Mouse (Mus musculus) CD8-positive naive resting alpha-beta T cell, adult 2 months (primary cell): Measurements from ENCODE around the gene Sfrp5.

Source experiments
- DNase-seq, 2 experiments: peaks; one replicate each; pipeline ENCODE4 v3.0.0; 2022; ENCODE audit warnings: low read depth in 2 of 2, low spot score in 2 of 2

Sfrp5 gene

DNA sequence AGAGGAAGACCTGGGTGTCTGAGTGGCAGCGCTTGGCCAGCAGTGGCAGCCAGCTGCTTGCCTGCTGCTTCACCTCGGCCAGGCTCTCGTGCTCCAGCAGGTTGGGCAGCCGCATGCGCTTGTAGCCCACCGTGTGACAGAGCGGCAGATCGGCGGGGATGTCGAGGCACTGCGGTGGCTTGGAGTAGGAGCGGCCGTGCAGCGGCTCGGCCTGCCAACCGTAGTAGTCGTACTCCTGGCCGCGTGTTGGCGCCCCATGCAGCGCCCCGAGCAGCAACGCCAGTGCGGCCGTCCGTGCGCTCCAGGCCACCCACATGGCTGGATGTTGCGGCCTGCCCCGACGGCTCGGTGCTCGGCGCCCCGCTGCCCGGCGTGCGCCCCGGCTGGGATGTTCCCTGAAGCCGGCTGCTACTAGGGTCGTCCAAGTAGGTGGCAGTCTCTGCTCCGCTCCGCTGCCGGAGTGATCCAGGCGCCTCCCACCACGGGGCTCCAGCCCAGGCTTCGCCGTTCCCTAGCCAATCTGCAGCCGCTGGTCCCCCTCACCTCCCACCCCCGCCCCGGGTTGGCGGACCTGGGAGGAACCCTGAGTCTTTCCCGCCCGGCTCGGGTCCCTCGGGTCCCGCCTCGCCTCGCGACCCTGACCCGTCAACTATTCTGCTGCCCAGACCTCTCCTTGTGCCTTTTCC is at the start of gene Sfrp5:
Gene Sfrp5 (minus strand): TSS at position 557 of the 686 bp plus-strand sequence.
- DNase-seq, result no peak

- DNase-seq, result no peak
These were observed 48.2 kb upstream of the Sfrp5 start for GRCm38 (mm10) chr19:42249976-42250914.

- no peak for DNase-seq
These were observed 45.5 kb upstream of the Sfrp5 start, which contains the start of gene Golga7b for GRCm38 (mm10) chr19:42247519-42247918. TSS of gene Golga7b (plus strand) at chr19:42247574.

GRCm38 (mm10) chr19:42246626-42247025 is 44.6 kb upstream of the Sfrp5 start:
- no peak for DNase-seq

DNA sequence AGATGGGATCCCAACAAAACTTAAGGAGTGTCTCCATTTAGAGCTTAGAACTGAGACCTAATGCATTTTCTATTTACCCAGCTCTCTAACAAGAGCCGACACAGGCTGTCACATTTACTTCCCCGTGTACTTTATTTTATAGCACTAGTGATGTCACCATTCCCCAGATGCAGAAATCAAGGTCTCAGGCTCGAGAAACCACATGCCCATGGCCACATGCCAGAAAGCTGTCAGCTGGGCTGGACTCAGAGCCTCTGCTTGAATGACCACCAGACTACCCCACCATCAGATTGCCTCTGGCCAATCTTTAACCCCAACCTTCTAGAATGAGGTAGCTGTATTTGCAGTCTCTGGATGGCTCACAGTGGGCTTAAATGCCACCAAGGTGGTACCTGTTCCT is 41.3 kb upstream of the Sfrp5 start:
- DNase-seq, result no peak

GRCm38 (mm10) chr19:42240881-42241280 is 38.8 kb upstream of the Sfrp5 start:
- no peak for DNase-seq

GRCm38 (mm10) chr19:42238341-42238715 is 36.3 kb upstream of the Sfrp5 start:
- no peak for DNase-seq

DNA sequence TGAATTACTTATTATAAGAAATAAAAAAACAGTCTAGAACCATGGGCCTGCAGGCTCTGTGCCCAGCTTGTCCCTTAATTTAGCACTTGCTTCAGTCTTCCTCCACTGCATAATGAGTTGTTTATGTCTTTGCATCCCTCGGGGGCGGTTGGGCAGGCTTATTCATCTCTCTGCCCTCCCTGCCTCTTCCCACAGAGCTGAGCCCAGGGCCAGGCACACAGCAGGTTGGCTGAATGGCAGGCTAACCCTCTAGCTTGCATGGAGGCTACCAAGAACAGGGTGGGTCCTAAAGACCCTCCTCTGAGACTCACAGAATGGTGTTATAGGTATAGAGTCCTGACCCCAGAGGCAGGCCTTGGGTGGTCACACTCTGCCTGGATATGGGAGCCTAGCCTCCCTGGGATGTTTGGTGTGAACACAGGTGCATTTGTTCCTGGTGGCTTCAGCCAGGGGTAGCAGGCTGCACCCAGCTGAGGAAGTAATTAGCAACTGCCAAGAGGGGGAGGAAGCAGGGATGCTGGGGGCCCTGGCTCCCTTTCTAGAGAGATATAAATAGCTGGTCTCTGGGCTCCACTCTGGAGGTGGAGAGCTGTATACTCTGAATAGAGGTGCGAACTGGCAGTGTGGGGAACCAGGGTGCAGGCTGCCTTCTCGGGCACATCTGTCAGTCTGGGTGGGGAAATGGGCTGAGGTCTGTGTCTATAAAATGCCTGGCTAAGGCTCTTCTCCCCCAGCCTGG is 35.7 kb upstream of the Sfrp5 start:
- DNase-seq, result no peak

GRCm38 (mm10) chr19:42230986-42231385 is 28.9 kb upstream of the Sfrp5 start:
- DNase-seq, result no peak

DNA sequence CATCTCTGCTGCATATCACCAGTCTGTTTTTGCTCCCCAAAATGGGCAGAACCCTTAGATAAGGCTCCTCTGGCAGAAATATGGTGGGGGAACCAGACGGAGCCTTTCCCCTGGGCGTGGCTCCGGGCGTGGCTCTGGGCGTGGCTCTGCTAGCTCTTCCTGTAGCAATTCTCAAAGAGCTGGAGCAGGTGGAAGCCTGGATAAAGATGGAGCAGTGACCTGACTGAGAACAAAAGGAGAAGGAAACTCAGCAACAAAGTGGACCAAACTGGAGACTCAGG is 28.2 kb upstream of the Sfrp5 start:
- no peak for DNase-seq

DNA sequence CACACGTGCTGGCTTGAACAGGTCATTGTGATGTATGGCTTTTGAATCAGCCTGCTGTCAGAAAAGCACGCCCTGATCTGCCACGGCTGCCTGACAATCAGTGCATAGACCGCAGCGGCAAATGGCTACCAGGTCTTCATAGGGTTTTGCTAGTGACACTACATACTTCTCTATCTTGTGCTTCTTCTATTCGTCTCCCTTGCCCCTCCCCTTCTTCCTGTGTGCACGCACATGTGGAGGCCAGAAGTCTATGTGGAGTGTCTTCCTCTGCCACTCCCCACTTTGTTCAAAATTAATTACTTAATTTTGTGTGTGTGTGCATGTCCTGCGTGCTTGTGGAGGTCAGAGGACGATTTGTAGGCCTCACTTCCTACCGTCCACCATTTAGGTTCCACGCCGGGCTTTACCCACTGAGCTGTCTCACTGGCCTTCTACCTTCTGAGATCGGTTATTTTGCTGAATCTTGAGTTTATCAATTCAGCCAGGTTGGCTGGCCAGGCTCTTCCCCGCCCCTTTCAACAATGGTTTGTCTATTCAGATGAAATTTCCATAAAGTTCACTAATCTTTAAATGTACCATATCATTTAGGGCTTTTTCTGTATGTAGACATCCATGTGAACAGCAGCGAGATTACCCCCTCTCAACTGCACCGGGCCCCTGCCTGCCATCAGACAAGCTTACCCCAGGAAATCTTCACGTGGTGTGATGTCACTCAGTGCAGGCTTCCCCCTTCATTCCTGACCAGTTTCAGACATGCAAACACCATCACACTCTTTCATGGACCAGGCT is 27.6 kb upstream of the Sfrp5 start:
- no peak for DNase-seq

- no peak for DNase-seq
These were observed 24.4 kb upstream of the Sfrp5 start for GRCm38 (mm10) chr19:42226451-42226850.

GRCm38 (mm10) chr19:42217374-42217763 is 15.3 kb upstream of the Sfrp5 start:
- no peak for DNase-seq

DNA sequence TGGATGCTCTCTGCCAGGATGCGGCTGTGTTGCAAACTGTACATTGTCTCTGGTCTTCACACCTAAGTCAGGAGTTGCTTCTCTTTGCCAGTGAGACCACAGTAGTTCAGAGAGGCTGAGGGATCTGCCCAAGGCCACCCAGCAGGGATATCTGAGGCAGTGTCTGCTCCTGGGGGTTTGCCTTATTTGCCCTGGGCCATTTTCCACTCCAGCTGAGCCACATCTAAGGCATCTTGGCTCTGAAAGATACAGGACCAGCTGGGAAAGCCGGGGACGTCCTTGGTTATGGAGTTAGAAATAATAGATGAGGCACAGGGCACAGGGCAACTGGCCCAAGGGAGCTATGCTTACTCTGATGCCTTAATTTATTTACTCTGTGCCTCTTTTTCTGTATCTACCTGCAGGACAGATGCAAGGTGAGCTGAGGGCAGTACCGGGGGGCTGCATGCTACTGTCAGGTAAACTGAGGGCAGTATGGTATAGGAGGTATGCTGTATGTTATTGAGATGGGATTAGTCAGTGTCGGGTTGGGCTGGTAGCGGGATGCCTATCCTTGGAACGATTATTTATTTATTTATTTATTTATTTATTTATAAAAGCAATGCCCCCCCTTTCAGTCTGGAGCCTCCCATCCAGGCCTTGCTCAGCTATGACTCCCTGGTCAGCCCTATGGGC is 14.8 kb upstream of the Sfrp5 start:
- no peak for DNase-seq

GRCm38 (mm10) chr19:42214601-42215000 is 12.5 kb upstream of the Sfrp5 start:
- DNase-seq, result no peak

DNA sequence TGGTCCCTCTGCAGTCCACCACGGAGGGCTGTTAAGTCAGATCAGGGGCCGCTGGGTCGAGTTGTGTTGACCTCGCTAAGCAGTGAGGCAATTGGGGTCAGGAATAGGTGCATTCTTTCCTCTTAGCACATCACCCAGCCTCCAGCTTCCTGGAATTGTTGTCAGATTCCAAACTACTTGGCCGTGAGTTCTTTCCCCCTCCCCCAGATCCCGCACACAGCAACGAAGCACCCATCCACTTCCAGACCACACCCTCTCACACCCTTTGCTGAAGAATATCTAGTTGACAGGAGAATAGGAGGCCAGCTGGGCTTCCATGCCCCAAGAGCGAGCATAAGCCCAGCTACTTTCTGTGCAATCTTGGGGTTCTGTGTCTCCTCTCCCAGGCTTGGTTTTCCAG is 9.9 kb upstream of the Sfrp5 start:
- DNase-seq, result no peak

DNA sequence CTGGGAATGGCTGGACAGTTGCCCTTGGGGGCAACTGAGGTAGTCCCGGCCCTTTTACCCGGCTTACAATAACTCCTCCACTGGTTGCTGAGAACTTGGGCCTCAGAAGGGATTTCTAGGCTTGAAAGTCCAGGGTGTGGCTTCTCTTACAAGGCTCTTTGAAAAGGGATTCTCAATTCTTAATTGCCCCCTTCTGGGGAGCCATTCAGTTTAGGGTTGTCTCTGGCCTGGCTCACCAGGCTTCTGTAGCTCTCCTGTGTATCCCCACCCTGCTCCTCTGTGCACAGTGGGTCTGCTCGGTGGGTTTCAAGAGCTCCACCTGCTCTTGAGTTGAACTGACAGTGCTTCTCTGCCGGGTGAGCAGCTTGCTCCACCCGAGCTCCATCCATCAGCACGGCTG is 7.9 kb upstream of the Sfrp5 start:
- DNase-seq, result no peak

DNA sequence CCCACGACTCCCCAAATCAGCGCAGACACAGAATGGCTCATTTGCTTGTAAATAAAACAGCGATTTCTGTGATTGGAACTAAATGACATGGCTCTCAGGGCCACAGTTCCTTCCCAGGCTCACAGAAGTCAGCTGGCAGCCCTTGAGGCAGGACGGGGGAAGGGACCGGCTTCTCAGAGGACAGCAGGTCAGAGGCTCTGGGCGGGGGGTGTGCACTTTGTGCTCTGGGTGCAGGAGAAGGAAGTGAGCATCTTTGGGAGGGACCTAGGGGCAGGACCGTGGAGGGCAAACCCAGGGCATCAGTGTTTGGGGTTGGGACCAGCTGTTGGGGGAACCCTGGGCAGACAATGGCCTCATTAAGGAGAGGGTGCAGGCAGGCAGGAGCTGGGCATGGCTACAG is 7.4 kb upstream of the Sfrp5 start:
- DNase-seq, result no peak

- DNase-seq, result no peak
These were observed 3.1 kb upstream of the Sfrp5 start for GRCm38 (mm10) chr19:42205201-42205600.

- no peak for DNase-seq
These were observed 2.3 kb upstream of the Sfrp5 start for GRCm38 (mm10) chr19:42204306-42204705.

GRCm38 (mm10) chr19:42202467-42202866 is 415 bp upstream of the Sfrp5 start:
- DNase-seq, result no peak
